Mouse (Mus musculus) yolk sac, embryonic 10.5 days (tissue): ENCODE results near the gene Tdp2.
A peak's percentile ranks its signal among the peaks of the same experiment; 100 is the strongest.

Experiments
- DNase-seq: peaks from one replicate; pipeline ENCODE4 v3.0.0-alpha.2; 2017; ENCODE audit warnings: low spot score

Tdp2 gene

GRCm38 (mm10) chr13:24880704-24881103 is 49.2 kb downstream of the Tdp2 start:
- peak; percentile 63 for DNase-seq

- DNase-seq: no peak
Measured at GRCm38 (mm10) chr13:24882411-24882810, 50.9 kb downstream of the Tdp2 start.

DNA sequence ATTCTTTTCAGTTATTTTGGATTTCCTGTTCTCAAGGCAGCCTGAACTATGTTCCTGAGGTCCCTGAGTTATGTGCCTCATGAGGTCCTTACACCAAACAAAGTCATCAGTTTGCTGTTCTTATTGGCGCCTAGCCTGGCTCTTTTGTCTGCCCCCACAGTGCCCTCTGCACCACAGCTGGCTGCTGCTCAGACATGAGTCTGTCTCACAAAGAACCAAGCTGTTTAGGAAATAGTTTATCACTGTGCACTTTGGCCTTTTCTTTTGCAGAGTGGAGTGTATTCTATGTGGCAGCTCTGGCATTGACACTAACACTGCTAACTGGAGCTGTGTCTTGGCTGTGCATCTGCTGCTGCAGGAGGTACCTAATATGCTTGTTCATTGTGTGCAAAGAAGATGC is 58.1 kb downstream of the Tdp2 start:
- DNase-seq: no peak
